Mouse (Mus musculus): ENCODE results near the gene AC170998.1.

GRCm38 (mm10) chr17:28690776-28691686 is 34.9 kb upstream of the AC170998.1 start, which contains the start of gene Mapk14:
- TF ChIP-seq POLR2A (IDR thresholded peaks at IDR 0.05; ENCODE audit: borderline replicate concordance, insufficient read depth, low read length) (peak; percentile 86), CTCF (IDR thresholded peaks at IDR 0.05; ENCODE audit: borderline replicate concordance, insufficient read depth, low read depth, low read length) (peak; percentile 59; the same call in 1 of the 2 replicates)
